Mouse (Mus musculus): ENCODE data around the gene Tmem192.
"Not testable (repeated sequence)": the region's sequence is repeated elsewhere in the genome, so short reads cannot be mapped to it uniquely, and the experiment has no call there.

Tmem192 gene

DNA sequence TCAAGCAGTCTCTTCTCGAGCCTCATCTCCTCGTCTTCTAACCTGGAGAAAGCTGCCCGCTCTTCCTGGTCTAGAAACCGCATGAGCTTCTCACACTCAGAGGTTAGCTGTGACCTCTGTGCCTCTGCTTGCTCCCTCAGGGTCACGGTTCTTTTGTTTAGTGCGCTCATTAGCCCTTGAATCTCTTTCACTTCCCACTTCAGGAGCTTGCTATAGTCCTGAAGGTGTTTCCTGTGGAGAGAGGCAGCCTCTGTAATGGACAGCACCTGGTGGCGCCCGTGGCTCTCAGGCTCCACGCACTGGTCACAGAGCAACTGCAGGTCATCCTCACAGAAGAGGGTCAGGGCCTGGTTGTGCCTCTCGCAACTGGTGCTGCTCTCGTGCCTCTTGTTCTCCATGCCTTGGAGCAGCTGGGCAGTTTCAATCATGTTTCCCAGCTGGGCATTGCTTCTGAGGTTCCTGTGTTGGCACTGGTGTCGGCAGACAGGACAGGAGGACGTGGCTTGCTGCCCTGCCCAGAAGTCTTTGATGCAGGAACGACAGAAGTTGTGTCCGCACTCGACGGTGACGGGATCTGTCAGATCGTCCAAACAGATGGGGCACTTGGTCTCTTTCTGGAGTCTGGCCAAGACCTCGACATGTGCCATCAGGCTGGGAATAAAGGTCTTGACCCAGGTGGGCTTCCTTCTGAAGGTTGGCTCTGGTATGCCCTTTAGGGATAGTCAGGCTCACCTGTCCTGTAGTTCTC, 36.3 kb downstream of the Tmem192 start:
- no peak for DNase-seq

DNA sequence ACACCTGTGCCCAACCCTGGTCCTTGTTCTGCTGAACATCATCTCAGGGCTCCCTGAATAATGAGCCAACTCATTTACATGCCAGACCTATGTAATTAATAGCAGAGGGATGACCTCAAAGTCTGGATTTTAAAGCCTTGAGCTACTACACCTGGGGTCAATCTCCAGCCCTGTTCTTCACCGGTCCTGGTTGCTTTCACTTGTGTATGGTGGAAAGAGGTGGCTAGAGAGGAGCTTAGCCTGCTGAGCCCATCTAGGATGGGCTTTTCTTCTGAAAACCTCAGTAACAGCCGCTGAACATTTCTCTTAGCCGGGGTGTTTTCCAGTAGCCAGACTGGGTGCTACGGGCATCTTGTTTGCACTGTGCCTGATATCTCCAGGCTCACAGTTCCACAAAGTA, 40.7 kb downstream of the Tmem192 start, which contains the start of gene Trim75:
Gene Trim75 (minus strand): TSS at position 101 of the 400 bp plus-strand sequence.
- no peak for DNase-seq

DNA sequence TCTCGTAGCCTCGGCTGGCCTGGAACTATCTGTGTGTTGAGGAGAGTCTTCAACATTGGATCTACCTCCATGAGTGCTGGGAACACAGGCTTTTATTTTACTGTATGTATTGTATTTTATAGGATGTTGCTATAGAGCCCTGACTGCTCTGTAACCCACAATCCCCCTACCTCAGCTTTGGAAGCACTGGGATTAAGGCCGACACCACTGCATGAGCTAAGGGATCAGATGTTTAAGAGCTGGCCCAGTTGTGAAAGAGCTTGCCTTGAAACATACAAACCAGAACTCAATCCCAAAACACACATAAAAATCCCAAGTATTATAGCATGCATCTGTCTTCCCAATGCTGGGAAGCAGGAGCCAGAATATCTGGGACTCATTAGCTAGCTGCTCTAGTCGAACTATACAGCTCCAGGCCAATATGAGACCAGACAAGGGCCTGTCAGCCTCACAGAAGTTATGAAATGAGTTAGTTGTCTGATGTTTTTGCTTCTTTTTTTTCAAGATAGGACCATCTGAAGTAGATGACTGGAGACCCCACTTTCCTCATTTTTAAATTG, 51.9 kb downstream of the Tmem192 start:
- DNase-seq: no peak

DNA sequence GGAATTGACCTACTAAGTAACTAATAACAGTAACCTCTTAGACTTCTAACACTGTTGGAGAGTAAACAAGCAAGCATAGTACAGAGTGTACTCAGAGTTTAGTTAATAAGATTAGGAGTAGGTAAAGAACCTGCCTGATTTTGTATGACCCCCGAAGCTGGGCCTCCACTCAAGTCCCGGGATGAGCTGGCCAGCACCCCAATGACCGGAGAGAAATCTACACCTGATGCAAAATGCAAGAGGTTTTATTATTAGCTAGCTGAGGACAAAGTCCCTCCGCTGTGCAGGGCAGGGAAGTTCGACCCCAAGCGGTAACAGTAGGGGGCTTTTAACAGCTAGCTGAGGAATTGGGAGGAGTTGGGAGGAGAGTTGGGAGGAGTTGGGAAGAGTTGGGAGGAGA, 60.6 kb downstream of the Tmem192 start:
- DNase-seq: not testable (repeated sequence)

DNA sequence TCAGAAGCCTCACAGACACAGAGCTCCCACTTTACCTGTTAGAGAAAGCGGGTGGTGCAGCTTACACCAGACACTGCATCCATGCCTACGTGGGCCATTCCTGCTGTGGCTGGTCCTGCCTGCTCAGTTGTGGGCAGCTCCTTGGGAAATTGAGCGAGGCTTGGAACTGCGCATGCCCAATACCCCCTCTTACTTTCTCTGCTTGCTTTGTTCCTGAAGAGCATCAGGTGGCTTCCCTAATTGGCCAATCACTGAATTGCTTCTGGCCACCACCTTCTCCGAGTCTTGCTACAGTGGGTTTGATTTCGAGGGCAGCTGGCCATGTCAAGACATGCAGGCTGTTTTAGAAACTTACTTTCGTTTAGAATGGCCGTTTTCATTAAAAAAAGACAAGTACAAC, 71.4 kb downstream of the Tmem192 start, which contains the start of the genes Trim61 and Trim60:
Gene Trim61 (minus strand): TSS at position 101 of the 400 bp plus-strand sequence.
Gene Trim60 (minus strand): TSS at position 162 of the 400 bp plus-strand sequence.
- DNase-seq: no peak
